In genomic region chr15:8462780-8463179, GRCm38 (mm10) we compare ENCODE assay signal across 34 mouse cellular contexts. TPM values are rescaled to one million over a fixed set of nuclear protein-coding genes. Genes with fewer than 3 reads are reported as not detected.
"Had no signal": no experiment of that assay in that cellular context is flagged by ENCODE, and none has a peak within 500 bp of the region (broad histone marks: within the 10 kb centered on the region; RNA-seq: fewer than 3 reads in every experiment).

No protein-coding gene starts in this region.

- H3K9me3 ChIP-seq: kidney, embryonic 15.5 days; liver, embryonic 13.5 days; megakaryocyte, embryonic 14.5 days; midbrain, embryonic 10.5 days; midbrain, embryonic 13.5 days had no signal

- H3K9ac ChIP-seq: kidney, embryonic 15.5 days; liver, embryonic 13.5 days; midbrain, embryonic 13.5 days had no signal

- H3K4me3 ChIP-seq: kidney, embryonic 15.5 days; liver, embryonic 13.5 days; megakaryocyte, embryonic 14.5 days; midbrain, embryonic 10.5 days; midbrain, embryonic 13.5 days had no signal

- ATAC-seq: intestine, postnatal 0 days; midbrain, embryonic 13.5 days; midbrain, embryonic 16.5 days had no signal

- DNase-seq: kidney, adult 8-10 months; kidney, postnatal 10 days; kidney, postnatal 4 days; layer of hippocampus, adult 9-11 months; liver, embryonic 13.5 days; lung, adult 2 months; lung, postnatal 14 days; lung, postnatal 4 days; right cerebral cortex, adult 18-20 months; thymus, adult 18-20 months; thymus, postnatal 36 days had no signal

- H3K4me2 ChIP-seq: kidney, embryonic 15.5 days; liver, embryonic 13.5 days; midbrain, embryonic 13.5 days had no signal

- H3K4me1 ChIP-seq: kidney, embryonic 15.5 days; megakaryocyte, embryonic 14.5 days; midbrain, embryonic 10.5 days; midbrain, embryonic 13.5 days had no signal

- H3K27ac ChIP-seq: kidney, embryonic 15.5 days; liver, embryonic 13.5 days; midbrain, embryonic 10.5 days; midbrain, embryonic 13.5 days; stomach, postnatal 0 days had no signal

- H3K27me3 ChIP-seq: kidney, embryonic 15.5 days; liver, embryonic 13.5 days; megakaryocyte, embryonic 14.5 days; midbrain, embryonic 13.5 days had no signal

- H3K36me3 ChIP-seq: kidney, embryonic 15.5 days; liver, embryonic 13.5 days; midbrain, embryonic 10.5 days; midbrain, embryonic 13.5 days had no signal

RNA-seq across cellular contexts. Expression of gene Gm2310, which starts 57.0 kb away (rescaled TPM):
- total RNA-seq: layer of hippocampus, adult 18-20 months; layer of hippocampus, postnatal 25 days; left cerebral cortex, adult 18-20 months; left cerebral cortex, postnatal 36 days; liver, adult 2 months had no signal
- polyA plus RNA-seq: intestine, embryonic 14.5 days; intestine, postnatal 0 days; kidney, embryonic 15.5 days; limb, embryonic 11.5 days; limb, embryonic 14.5 days; liver, adult 2 months; liver, embryonic 13.5 days; liver, embryonic 16.5 days; lung, adult 2 months; lung, embryonic 16.5 days; midbrain, embryonic 10.5 days; midbrain, embryonic 13.5 days; midbrain, embryonic 16.5 days; neural tube, embryonic 11.5 days; neural tube, embryonic 14.5 days; small intestine, adult 2 months; spleen, adult 2 months; stomach, embryonic 14.5 days; stomach, postnatal 0 days; urinary bladder, adult 2 months had no signal
